Mouse (Mus musculus) frontal cortex, postnatal 14 days (tissue): ENCODE results near the gene Col4a4.
A peak's percentile ranks its signal among the peaks of the same experiment; 100 is the strongest.

ENCODE experiments used
- DNase-seq, 2 experiments: peaks; one replicate each; pipeline ENCODE4 v3.0.0; 2022; ENCODE audit warnings: low spot score in 2 of 2

The Col4a4 gene

GRCm38 (mm10) chr1:82475821-82476220 lies 110.8 kb downstream of the Col4a4 start:
- DNase-seq = no peak

GRCm38 (mm10) chr1:82475254-82475653 lies 111.4 kb downstream of the Col4a4 start:
- no peak for DNase-seq

- DNase-seq = no peak
These were observed 112.1 kb downstream of the Col4a4 start for GRCm38 (mm10) chr1:82474461-82474961.

- no peak for DNase-seq
These were observed 113.2 kb downstream of the Col4a4 start for GRCm38 (mm10) chr1:82473467-82473866.

GRCm38 (mm10) chr1:82470516-82471225 lies 116.0 kb downstream of the Col4a4 start:
- no peak for DNase-seq

- DNase-seq = no peak
These were observed 117.8 kb downstream of the Col4a4 start for GRCm38 (mm10) chr1:82468872-82469271.

GRCm38 (mm10) chr1:82465321-82465853 lies 121.3 kb downstream of the Col4a4 start:
- DNase-seq = no peak

GRCm38 (mm10) chr1:82461041-82461440 lies 125.6 kb downstream of the Col4a4 start:
- DNase-seq = no peak

- no peak for DNase-seq
These were observed 126.7 kb downstream of the Col4a4 start for GRCm38 (mm10) chr1:82459926-82460325.

- no peak for DNase-seq
These were observed 127.3 kb downstream of the Col4a4 start for GRCm38 (mm10) chr1:82459350-82459749.

GRCm38 (mm10) chr1:82454031-82454430 lies 132.6 kb downstream of the Col4a4 start:
- DNase-seq = no peak

- DNase-seq = no peak
These were observed 134.6 kb downstream of the Col4a4 start for GRCm38 (mm10) chr1:82451927-82452651.

- no peak for DNase-seq
These were observed 136.8 kb downstream of the Col4a4 start for GRCm38 (mm10) chr1:82449851-82450250.

GRCm38 (mm10) chr1:82446049-82446448 lies 140.6 kb downstream of the Col4a4 start:
- DNase-seq = no peak

- no peak for DNase-seq
These were observed 143.1 kb downstream of the Col4a4 start for GRCm38 (mm10) chr1:82443517-82443916.

GRCm38 (mm10) chr1:82440123-82440522 lies 146.5 kb downstream of the Col4a4 start:
- DNase-seq = no peak

- no peak for DNase-seq
These were observed 149.4 kb downstream of the Col4a4 start for GRCm38 (mm10) chr1:82437273-82437672.

GRCm38 (mm10) chr1:82433649-82434005 lies 153.0 kb downstream of the Col4a4 start:
- DNase-seq = no peak

GRCm38 (mm10) chr1:82432919-82433648 lies 153.6 kb downstream of the Col4a4 start:
- DNase-seq = peak; percentile 57 to 72

GRCm38 (mm10) chr1:82429061-82429460 lies 157.6 kb downstream of the Col4a4 start:
- DNase-seq = no peak

- DNase-seq = no peak
These were observed 158.9 kb downstream of the Col4a4 start for GRCm38 (mm10) chr1:82427729-82428128.

- no peak for DNase-seq
These were observed 171.0 kb downstream of the Col4a4 start for GRCm38 (mm10) chr1:82415641-82416040.
